Mouse (Mus musculus) bone marrow, adult 2 months (tissue): Measurements from ENCODE around the gene Rgma.

ENCODE experiments used
- CTCF ChIP-seq: fragments of 200-500 bp; IDR thresholded peaks from 2 replicates; pipeline ENCODE4 v1.5.1; 2011; ENCODE audit warnings: low read length, control low read depth; ENCODE audit not compliant: control insufficient read depth, insufficient read depth
- POLR2A ChIP-seq: fragments of 200-500 bp; IDR thresholded peaks from 2 replicates; pipeline ENCODE4 v1.6.1; 2011; ENCODE audit warnings: low read depth, mild to moderate bottlenecking, control low read depth, low read length, borderline replicate concordance; ENCODE audit not compliant: control insufficient read depth

GRCm38 (mm10) chr7:73426235-73426634, 50.9 kb downstream of the Rgma start:
- TF ChIP-seq POLR2A (no peak), CTCF (no peak)
